Mouse (Mus musculus) midbrain, postnatal 0 days (tissue): ENCODE results near the gene Neu1. TPM values are rescaled to one million over a fixed set of nuclear protein-coding genes. Genes with fewer than 3 reads are reported as not detected.

Source experiments
- ATAC-seq: fragments of 200-750 bp; cut with Nextera tagmentation; 2 replicates; pipeline ENCODE4 v1.8.0; 2017; ENCODE audit warnings: moderate number of reproducible peaks, mild to moderate bottlenecking, moderate TSS enrichment, moderate library complexity; ENCODE audit not compliant: low FRiP score
- DNase-seq: peaks from one replicate; pipeline ENCODE4 v3.0.0-alpha.2; 2015; ENCODE audit warnings: low spot score
- H3K27ac ChIP-seq: fragments of 300-500 bp; sonication (generic); 2 replicates; pipeline ENCODE4 v1.5.1; 2014; ENCODE audit warnings: low read depth, mild to moderate bottlenecking, low read length, mixed read lengths
- H3K27me3 ChIP-seq: fragments of 300-500 bp; sonication (generic); 2 replicates; pipeline ENCODE4 v1.6.1; 2014; ENCODE audit warnings: low read length, control low read depth, mixed read lengths; ENCODE audit not compliant: insufficient read depth
- H3K36me3 ChIP-seq: fragments of 300-500 bp; sonication (generic); 2 replicates; pipeline ENCODE4 v1.6.1; 2014; ENCODE audit warnings: low read length, control low read depth, mixed read lengths; ENCODE audit not compliant: insufficient read depth
- H3K4me1 ChIP-seq: fragments of 300-500 bp; sonication (generic); 2 replicates; pipeline ENCODE4 v1.6.1; 2014; ENCODE audit warnings: mild to moderate bottlenecking, control low read depth, antibody characterized with exemption, low read length, mixed read lengths; ENCODE audit not compliant: insufficient read depth
- H3K4me2 ChIP-seq: fragments of 300-500 bp; sonication (generic); 2 replicates; pipeline ENCODE4 v1.6.1; 2014; ENCODE audit warnings: low read depth, mild to moderate bottlenecking, low read length, mixed read lengths; ENCODE audit not compliant: poor library complexity, severe bottlenecking
- H3K4me3 ChIP-seq: fragments of 300-500 bp; sonication (generic); 2 replicates; pipeline ENCODE4 v1.5.1; 2014; ENCODE audit warnings: low read depth, mild to moderate bottlenecking, low read length, moderate library complexity
- H3K9ac ChIP-seq: fragments of 300-500 bp; sonication (generic); replicated peaks from 2 replicates; pipeline ENCODE4 v1.6.1; 2014; ENCODE audit warnings: mild to moderate bottlenecking, low read length, moderate library complexity, mixed read lengths; ENCODE audit not compliant: poor library complexity, severe bottlenecking
- H3K9me3 ChIP-seq: fragments of 300-500 bp; sonication (generic); 2 replicates; pipeline ENCODE4 v1.6.1; 2016; ENCODE audit warnings: low read length, control low read depth
- CTCF ChIP-seq: IDR thresholded peaks from 2 replicates; pipeline ENCODE4 v1.5.1; 2016; ENCODE audit warnings: antibody characterized with exemption, mild to moderate bottlenecking
- WGBS: fragments of 180-500 bp; shearing (Covaris S2); extraction: QIAGEN DNeasy Blood & Tissue Kit; methylation state at CpG from one replicate; pipeline ENCODE4 v1.1.7; 2014; 5-methylcytosine and 5-hydroxymethylcytosine counted together
- polyA plus RNA-seq: library from polyadenylated mRNA; unstranded; fragments of >200 nt; fragmentation: Nextera tagmentation; extraction: Ambion mirVana; gene quantifications from 2 replicates; pipeline ENCODE4 v1.2.1, GENCODE M21; 2015
- total RNA-seq: library from RNA; depleted of rRNA; stranded (reverse); fragments of >200 nt; gene quantifications from 2 replicates; pipeline ENCODE4 v1.2.3, GENCODE M21; 2014

Neu1 gene
- total and polyA plus RNA-seq, 2 experiments from 2014 or later, result 42.7 to 96.3 TPM

DNA sequence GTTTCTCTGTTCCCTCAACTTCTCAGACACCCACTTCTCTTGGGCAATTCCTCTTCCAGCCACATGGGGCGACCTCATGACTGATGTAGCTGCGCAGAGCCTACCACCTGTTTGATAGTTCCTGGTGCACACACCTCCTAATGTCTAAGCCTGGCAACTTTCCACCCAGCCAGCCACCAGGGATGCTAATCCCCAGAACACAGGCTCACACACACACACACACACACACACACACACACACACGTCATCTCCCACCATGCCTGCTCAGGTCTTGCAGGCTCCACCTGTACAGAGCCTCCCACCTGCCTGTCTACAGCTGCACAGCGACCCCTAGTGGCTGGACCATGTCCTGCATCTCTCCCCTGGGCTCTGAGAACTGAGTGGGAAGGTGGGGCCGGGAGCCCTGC, 19.1 kb upstream of the Neu1 start:
- Histone ChIP-seq H3K9ac (no peak overlapping the region), H3K4me2 (no peak overlapping the region), H3K27ac (no peak overlapping the region), H3K4me1 (no peaks in the 10 kb centered on the region), H3K36me3 (peaks cover 65% of the 10 kb centered on the region), H3K4me3 (no peak overlapping the region), H3K9me3 (no peaks in the 10 kb centered on the region), H3K27me3 (no peaks in the 10 kb centered on the region)
- DNase-seq (peak; percentile 58), ATAC-seq (peak; percentile 53; the same call in 1 of the 2 replicates)
- WGBS, result 37% methylated on average over 5 of the region's 5 CpGs
- peak; percentile 86 for TF ChIP-seq CTCF

GRCm38 (mm10) chr17:34913930-34914665, 17.0 kb upstream of the Neu1 start, which contains the start of gene Slc44a4:
Slc44a4 (plus strand) TSS chr17:34914466.
- Histone ChIP-seq H3K36me3 (peaks cover 44% of the 10 kb centered on the region), H3K27me3 (no peaks in the 10 kb centered on the region), H3K9me3 (no peaks in the 10 kb centered on the region), H3K4me3 (no peak within 1 kb of the TSS), H3K4me2 (no peak within 1 kb of the TSS), H3K4me1 (no peaks in the 10 kb centered on the region), H3K9ac (no peak within 1 kb of the TSS), H3K27ac (no peak within 1 kb of the TSS)
- WGBS, result 40% methylated on average over 18 of the region's 18 CpGs
- DNase-seq, result no peak
- TF ChIP-seq CTCF, result no peak
- no peak for ATAC-seq

DNA sequence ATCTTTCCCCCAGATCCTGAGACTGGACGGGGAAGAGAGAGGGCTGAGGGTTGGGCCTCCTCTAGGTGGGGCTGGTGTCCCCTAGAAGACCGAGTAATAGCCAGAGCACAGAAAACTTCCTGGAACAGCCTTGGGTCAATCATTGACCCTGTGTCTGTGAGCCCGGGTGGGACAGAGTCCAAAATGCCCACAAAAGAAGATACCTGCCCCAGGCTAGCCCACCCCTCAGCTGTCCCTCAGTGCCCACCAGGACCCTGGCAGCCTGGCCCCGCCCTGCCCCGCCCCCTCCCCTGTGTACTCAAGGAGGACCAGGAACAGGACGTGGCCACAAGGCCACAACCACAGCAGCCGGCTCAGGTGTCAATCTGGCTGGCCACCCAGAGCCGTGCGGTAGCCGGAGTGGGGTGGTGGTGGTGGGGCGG, 15.6 kb upstream of the Neu1 start:
- H3K4me2 ChIP-seq, result no peak overlapping the region
- H3K4me3 ChIP-seq, result no peak overlapping the region
- no peaks in the 10 kb centered on the region for H3K9me3 ChIP-seq
- no peak for ATAC-seq
- no peak overlapping the region for H3K9ac ChIP-seq
- DNase-seq, result no peak
- H3K27ac ChIP-seq, result no peak overlapping the region
- no peaks in the 10 kb centered on the region for H3K4me1 ChIP-seq
- H3K27me3 ChIP-seq, result no peaks in the 10 kb centered on the region
- peaks cover 34% of the 10 kb centered on the region for H3K36me3 ChIP-seq
- TF ChIP-seq CTCF, result peak; percentile 28; the same call in 1 of the 2 replicates
- 24% methylated on average over 11 of the region's 11 CpGs for WGBS

GRCm38 (mm10) chr17:34916316-34916715, 14.7 kb upstream of the Neu1 start:
- Histone ChIP-seq H3K4me3 (no peak overlapping the region), H3K27ac (no peak overlapping the region), H3K4me2 (no peak overlapping the region), H3K9me3 (no peaks in the 10 kb centered on the region), H3K9ac (no peak overlapping the region), H3K27me3 (no peaks in the 10 kb centered on the region), H3K36me3 (peaks cover 25% of the 10 kb centered on the region), H3K4me1 (no peaks in the 10 kb centered on the region)
- DNase-seq, result no peak
- 87% methylated on average over 5 of the region's 5 CpGs for WGBS
- TF ChIP-seq CTCF, result no peak
- ATAC-seq, result no peak

GRCm38 (mm10) chr17:34917188-34917587, 13.9 kb upstream of the Neu1 start:
- H3K4me1 ChIP-seq, result no peaks in the 10 kb centered on the region
- H3K27ac ChIP-seq, result no peak overlapping the region
- H3K9ac ChIP-seq, result no peak overlapping the region
- H3K36me3 ChIP-seq, result peaks cover 17% of the 10 kb centered on the region
- H3K4me3 ChIP-seq, result no peak overlapping the region
- ATAC-seq, result no peak
- 81% methylated on average over 9 of the region's 9 CpGs for WGBS
- no peak for DNase-seq
- no peak for TF ChIP-seq CTCF
- H3K9me3 ChIP-seq, result no peaks in the 10 kb centered on the region
- H3K27me3 ChIP-seq, result no peaks in the 10 kb centered on the region
- no peak overlapping the region for H3K4me2 ChIP-seq

- 54% methylated on average over 6 of the region's 6 CpGs for WGBS
- TF ChIP-seq CTCF, result 0 out of 2 replicates have a peak, but pooled peaks have one; percentile 16
- H3K4me1 ChIP-seq, result no peaks in the 10 kb centered on the region
Observed at GRCm38 (mm10) chr17:34922939-34923338, 8.1 kb upstream of the Neu1 start.

More at GRCm38 (mm10) chr17:34922939-34923338, 8.1 kb upstream of the Neu1 start:
- DNase-seq, result no peak
- H3K27ac ChIP-seq, result no peak overlapping the region
- H3K9me3 ChIP-seq, result no peaks in the 10 kb centered on the region
- H3K9ac ChIP-seq, result no peak overlapping the region
- no peaks in the 10 kb centered on the region for H3K27me3 ChIP-seq
- H3K36me3 ChIP-seq, result no peaks in the 10 kb centered on the region
- no peak overlapping the region for H3K4me3 ChIP-seq
- H3K4me2 ChIP-seq, result no peak overlapping the region
- ATAC-seq, result no peak
